Mouse (Mus musculus): ENCODE measurements around the gene Tle2.

- TF ChIP-seq POLR2A (IDR thresholded peaks at IDR 0.05; ENCODE audit: low read depth, low read length) (no peak), CTCF (IDR thresholded peaks at IDR 0.05; ENCODE audit: borderline replicate concordance, insufficient read depth, low read length) (peak; percentile 66)
Measured at GRCm38 (mm10) chr10:81553232-81553631, 21.1 kb upstream of the Tle2 start.
